Mouse (Mus musculus) lung, adult 18-20 months (tissue): ENCODE measurements around the gene Fggy.

ENCODE experiments used
- DNase-seq, 2 experiments: peaks; one replicate each; pipeline ENCODE4 v3.0.0; 2022; ENCODE audit warnings: mixed read lengths in 2 of 2

Fggy gene

DNA sequence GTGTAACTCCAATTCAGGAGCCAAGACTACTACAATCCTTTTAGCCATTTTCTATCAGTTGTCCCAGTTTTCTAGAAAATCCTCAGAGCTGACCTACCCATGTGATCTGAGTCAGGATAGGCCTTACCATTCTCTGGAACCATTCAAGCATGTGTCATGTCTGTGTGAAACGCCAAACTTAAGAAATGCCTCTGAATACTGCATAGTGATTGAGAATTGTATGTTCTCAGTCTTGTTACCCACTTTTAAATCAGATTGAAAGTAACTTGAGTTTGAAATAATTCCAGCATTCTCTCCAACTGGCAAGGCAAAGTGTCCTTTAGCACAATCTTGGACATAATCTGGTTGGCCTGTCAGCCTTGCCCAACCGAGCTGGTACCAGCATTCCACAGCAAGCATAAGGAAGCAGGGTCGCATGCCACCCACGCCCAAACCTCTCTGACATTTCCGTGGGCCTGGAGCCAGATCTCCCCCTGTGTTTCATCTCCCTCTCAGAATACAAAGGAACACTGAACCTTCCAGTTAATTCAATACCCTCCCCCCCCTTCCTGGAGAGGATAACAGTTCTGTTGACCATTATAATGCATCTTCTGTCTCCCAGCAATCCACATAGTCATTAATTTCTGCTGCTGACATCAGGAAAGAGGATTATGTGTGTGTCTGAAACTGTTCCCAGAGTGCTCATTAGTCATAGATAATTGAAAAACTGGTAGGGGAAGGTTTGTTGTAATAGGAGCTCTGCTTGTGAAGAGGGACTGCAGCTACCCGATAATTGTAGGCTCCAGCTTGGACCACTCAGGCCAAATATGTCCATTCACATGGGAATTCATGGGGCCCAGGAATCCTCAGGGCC lies 176.3 kb downstream of the Fggy start:
- DNase-seq, result peak; percentile 43 to 46

- no peak for DNase-seq
Measured at GRCm38 (mm10) chr4:95735967-95736366, 178.7 kb downstream of the Fggy start.

DNA sequence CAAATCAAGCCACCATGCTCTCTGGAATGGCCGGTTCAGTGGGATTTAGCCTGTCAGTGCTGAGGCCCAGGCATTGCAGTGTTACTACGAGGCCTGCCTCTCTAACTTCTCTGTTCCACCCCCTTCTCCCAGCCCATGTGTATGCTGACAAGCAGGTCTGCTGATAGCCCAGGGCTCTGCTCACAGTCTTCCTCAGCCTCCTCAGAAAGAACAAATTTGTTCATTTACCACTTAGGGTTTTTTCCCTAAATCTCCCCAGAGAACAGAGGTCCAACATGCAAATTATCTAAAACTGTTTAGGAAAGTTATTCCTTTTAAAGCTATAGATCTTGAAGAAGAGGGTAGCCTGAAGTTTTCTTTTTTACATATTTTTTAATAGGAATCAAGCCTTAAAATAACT lies 179.4 kb downstream of the Fggy start:
- no peak for DNase-seq

DNA sequence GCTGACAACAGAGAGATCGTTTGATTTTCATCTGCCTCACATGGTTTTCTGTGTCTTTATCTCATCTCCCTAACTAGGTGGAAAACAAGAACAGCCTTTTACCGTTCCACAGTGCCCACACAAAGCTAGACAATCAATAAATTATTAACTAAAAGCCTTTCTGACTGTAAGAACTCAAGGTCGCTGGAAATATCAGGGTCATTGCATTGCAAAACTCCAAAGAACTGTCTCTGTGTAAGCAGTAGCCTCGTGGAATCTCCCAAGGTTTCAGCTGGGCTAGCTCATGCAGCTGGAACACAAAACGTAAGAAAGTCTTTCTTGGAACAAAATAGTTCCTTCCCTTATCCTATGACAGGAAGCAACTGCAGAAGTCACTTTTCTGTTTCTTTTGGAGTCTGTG lies 180.9 kb downstream of the Fggy start:
- DNase-seq, result no peak

DNA sequence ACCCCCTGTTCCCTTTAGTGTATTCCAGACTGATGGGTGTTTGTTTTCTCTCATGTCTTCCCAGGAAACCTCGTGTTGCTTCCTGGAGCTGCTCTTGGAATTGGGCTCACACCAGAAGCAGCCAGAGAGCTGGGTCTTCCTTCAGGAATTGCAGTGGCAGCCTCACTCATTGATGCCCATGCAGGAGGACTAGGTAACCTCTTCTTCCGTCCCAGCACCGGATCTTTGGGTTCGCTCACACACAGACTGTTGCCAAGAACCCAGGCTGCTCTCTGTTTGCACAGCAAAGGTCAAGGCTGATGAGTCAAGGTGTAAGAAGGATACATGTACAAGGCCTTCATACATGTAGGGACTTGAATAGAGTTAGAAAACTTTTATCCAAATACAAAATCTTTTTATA lies 181.4 kb downstream of the Fggy start:
- DNase-seq, result no peak

- DNase-seq, result no peak
Measured at GRCm38 (mm10) chr4:95741115-95741734, 183.9 kb downstream of the Fggy start.

DNA sequence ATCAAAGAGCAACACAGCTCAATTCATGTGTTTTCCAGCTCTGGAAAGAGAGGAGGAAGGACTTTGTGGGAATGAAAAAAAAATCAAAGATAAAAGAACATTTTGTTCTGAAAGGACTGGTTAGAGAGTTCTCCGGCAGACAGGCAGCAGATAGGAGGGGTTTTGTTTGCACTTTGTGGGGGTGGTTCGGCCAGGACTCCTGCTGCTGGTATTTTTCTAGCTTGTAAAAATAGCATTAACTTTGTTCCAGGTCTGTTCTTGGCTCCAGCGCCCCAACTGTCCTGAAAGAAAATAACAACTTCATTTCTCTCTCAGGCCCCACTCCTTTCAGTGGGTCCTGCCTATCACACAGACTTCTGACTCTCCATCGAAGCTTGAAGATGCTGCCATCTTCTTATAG lies 185.7 kb downstream of the Fggy start:
- peak in 1 of 2 experiments; percentile 28 for DNase-seq

GRCm38 (mm10) chr4:95746954-95747353 lies 189.6 kb downstream of the Fggy start:
- no peak for DNase-seq

DNA sequence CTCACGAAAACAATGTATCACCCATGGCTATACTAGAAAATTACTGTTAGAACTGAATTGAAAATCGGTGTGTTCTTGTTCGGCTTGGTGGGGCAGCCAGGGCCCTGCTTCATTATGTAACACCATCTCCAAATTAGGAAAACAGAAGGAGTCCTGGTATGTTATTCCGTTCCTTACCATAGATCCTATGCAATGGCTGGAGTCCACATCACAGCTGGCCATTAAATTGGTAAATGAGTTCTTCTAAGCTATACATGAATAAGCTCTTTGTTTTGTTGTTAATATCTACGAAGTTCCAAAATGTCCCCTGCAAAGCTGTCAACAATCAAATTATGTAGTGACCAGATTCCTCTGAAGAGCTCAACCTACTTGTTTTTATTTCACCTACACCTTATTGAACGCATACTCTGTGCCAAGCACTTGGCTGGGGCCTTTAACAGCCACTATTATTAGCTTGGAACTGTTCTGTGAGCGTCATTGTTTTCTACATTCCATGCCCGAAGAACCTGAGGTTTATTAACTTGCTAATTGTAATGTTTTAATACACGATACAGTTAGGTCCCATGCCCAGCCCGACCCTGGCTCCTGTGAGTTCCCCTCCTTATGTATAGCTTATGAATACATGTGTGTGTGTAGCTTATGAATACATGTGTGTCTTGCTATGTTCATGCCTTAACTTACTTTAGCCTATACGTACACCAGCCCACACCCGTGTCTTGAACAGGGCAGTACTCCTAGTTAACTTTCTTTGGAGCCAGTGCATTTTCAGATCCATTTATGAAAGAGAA lies 190.3 kb downstream of the Fggy start:
- no peak for DNase-seq

DNA sequence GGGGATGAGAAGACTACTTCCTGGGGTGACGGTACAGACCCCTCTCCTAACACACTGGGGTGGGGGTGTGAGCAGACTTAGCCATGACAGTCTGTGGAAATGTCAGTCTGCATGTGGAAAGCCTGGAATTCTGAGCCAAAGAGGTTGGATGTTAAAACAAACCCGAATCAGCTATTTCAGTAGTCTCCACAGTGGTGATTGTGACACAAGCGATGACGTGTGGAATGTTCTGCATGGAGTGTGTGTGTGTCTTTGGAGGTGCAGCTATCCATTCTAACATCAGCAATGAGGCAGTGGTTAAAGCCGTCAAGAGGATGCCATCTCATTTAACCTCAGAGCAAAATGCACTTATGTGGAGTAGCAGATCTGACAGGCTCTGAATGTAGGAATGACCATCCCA lies 192.9 kb downstream of the Fggy start:
- DNase-seq, result no peak

- no peak for DNase-seq
Measured at GRCm38 (mm10) chr4:95752538-95753188, 195.4 kb downstream of the Fggy start.

DNA sequence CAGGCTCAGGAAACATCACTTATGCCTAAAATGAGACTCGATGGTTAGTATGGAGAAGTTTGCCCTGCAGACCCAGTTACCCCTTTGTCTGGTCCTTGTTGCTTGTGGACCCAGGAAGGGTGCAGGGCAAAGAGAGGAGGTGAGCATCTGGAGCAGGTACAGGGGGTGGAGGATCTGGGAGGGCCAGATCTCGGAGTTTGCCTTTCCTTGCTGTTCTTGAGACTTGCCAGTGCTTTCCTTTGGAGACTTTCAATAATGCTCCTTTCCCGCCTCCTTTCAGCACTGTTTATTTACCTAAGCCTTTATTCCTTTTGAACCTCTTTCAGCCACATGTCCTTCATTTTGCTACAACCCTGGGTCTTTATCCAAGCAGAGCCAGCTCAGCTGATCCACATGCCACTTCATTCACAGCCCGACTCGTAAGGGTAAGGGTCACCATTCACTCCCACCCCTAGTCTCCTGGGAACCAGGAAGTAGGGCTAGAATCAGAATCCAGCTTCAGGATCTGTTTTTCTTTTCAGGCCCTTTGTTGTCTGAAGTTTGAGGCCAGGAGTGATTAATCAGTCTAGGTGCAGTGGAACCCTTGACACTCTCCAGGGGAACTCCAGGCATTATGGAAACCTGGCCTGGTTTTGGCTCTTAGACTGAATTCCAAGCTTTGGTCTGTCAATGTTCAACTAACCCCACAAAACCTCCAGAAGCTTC lies 201.9 kb downstream of the Fggy start:
- no peak for DNase-seq

DNA sequence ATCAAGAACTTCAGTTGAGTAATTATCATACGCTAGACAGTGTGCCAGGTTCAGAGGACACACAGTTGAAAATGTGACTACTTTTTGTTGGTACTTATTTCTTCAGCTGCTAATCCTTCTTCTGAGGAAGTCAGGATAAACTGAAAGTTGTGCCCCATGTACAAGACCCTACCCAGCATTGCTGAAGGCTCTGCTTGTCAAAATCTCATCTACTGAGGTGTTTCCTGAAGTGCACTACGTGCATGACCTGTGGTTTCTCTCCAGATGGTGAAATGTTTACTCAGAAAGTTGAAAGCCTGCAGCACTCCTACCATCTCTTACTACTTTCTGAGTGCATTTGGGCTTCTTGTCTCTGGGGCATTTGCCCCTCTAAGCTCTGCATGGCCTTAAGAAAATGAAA lies 208.1 kb downstream of the Fggy start:
- DNase-seq, result no peak

DNA sequence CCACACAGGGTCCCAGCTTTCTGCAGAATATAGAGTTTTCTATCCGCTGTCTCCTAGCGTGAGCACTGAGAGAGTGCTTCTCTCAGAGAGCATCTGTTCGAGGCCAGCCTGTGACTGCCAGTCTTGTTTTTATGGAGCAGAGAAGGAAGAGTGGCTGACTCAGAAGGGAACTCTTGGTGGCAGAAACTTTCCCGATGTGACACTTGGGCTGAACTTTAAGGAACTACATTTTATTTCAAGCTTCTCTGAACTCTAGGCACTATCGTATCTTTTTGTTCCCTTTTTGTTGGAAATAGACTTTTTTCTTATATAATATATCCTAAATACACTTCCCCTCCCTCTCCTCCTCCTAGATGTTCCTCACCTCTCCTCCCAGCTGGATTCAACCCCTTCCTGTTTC lies 213.2 kb downstream of the Fggy start:
- no peak for DNase-seq

DNA sequence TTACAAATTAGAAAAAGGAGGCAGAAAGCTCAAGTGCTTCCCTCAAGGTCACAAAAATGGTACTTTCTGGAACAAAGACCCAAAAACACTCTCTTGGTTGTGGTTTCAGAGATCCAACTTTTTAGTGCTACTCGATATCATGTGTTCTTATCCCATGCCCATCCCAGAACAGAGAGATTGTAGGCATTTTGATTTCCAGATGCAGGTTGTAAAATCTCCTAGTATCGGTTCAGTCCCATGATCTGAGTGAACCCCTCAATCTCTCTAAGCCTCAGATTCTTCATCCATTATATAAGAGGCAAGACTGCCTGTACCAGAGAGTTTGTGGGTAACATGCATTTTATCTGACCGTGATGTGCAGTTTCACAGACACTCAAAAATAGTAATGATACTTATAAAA lies 214.2 kb downstream of the Fggy start:
- DNase-seq, result no peak

DNA sequence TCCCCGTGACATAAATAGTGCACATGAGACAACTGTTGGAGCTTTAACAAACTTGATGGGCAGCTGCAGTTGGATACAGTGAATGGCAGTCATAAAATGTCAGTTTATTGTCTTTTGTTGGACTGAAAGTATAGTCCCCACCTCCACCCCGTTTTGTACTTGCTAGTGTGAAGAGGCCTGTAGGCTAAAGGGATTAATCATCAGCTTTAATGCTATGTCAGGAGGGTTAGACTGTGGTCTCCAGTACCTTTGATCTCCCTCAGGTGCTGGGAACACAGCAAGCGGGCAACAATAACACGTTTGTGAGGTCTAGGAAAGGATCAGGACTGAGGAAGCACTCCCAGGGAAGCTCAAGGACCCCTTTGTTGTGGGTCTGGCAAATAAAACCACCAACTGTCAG lies 214.6 kb downstream of the Fggy start:
- DNase-seq, result no peak

- DNase-seq, result no peak
Measured at GRCm38 (mm10) chr4:95772663-95773062, 215.4 kb downstream of the Fggy start.

- no peak for DNase-seq
Measured at GRCm38 (mm10) chr4:95775574-95775973, 218.3 kb downstream of the Fggy start.

- no peak for DNase-seq
Measured at GRCm38 (mm10) chr4:95777839-95778238, 220.5 kb downstream of the Fggy start.

GRCm38 (mm10) chr4:95778528-95778927 lies 221.2 kb downstream of the Fggy start:
- DNase-seq, result no peak

GRCm38 (mm10) chr4:95784146-95784895 lies 227.0 kb downstream of the Fggy start:
- DNase-seq, result no peak

DNA sequence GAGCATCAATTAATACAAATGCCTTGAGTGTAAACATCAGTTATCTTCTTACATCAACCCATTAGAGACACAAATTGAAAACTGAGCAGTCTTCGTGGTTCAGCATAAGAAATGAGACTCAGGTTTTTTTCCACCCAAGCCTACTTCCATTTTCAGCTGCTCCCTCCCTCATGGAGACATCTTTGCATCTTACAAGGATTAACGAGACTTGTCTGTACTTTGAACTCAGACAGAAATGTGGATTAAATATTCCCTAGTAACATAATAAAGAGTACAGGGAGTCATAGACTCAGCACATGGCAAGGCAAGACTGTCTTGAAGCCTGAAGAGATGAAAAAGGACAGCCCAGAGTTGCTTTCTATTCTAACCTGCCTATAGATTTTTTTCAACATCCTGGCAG lies 230.3 kb downstream of the Fggy start:
- DNase-seq, result no peak
